Mouse (Mus musculus) stomach, postnatal 0 days (tissue): ENCODE measurements around the gene Elp1. TPM values are rescaled to one million over a fixed set of nuclear protein-coding genes. Genes with fewer than 3 reads are reported as not detected.

Experiments
- ATAC-seq: fragments of 200-750 bp; cut with Nextera tagmentation; 2 replicates; pipeline ENCODE4 v1.8.0; 2017; ENCODE audit not compliant: low FRiP score, low TSS enrichment
- DNase-seq: peaks from one replicate; pipeline ENCODE4 v3.0.0-alpha.2; 2016; ENCODE audit warnings: low spot score
- H3K27ac ChIP-seq: fragments of 300-500 bp; sonication (generic); replicated peaks from 2 replicates; pipeline ENCODE4 v1.5.1; 2014; ENCODE audit warnings: mild to moderate bottlenecking, control low read depth
- H3K27me3 ChIP-seq: fragments of 300-500 bp; sonication (generic); 2 replicates; pipeline ENCODE4 v1.6.1; 2014; ENCODE audit warnings: low read length; ENCODE audit not compliant: control insufficient read depth, insufficient read depth
- H3K36me3 ChIP-seq: fragments of 300-500 bp; sonication (generic); 2 replicates; pipeline ENCODE4 v1.6.1; 2014; ENCODE audit warnings: low read length, mixed read lengths; ENCODE audit not compliant: control insufficient read depth, insufficient read depth
- H3K4me1 ChIP-seq: fragments of 300-500 bp; sonication (generic); replicated peaks from 2 replicates; pipeline ENCODE4 v1.6.1; 2014; ENCODE audit warnings: antibody characterized with exemption; ENCODE audit not compliant: control insufficient read depth, insufficient read depth
- H3K4me2 ChIP-seq: fragments of 300-500 bp; sonication (generic); replicated peaks from 2 replicates; pipeline ENCODE4 v1.6.1; 2014; ENCODE audit warnings: low read depth, mild to moderate bottlenecking, control low read depth, moderate library complexity
- H3K4me3 ChIP-seq: fragments of 300-500 bp; sonication (generic); 2 replicates; pipeline ENCODE4 v1.5.1; 2014; ENCODE audit warnings: low read depth, low read length, control low read depth
- H3K9ac ChIP-seq: fragments of 300-500 bp; sonication (generic); 2 replicates; pipeline ENCODE4 v1.6.1; 2014; ENCODE audit warnings: mild to moderate bottlenecking, low read length, control low read depth, mixed read lengths
- H3K9me3 ChIP-seq: fragments of 300-500 bp; sonication (generic); 2 replicates; pipeline ENCODE4 v1.6.1; 2016; ENCODE audit warnings: low read length; ENCODE audit not compliant: control insufficient read depth
- CTCF ChIP-seq: IDR thresholded peaks from 2 replicates; pipeline ENCODE4 v1.5.1; 2016; ENCODE audit warnings: antibody characterized with exemption, low read depth, mild to moderate bottlenecking, moderate library complexity
- EP300 ChIP-seq: optimal IDR thresholded peaks from 2 replicates; pipeline ENCODE3; 2016; ENCODE audit warnings: antibody characterized with exemption
- whole genome bisulfite sequencing: fragments of 180-500 bp; shearing (Covaris S2); extraction: QIAGEN DNeasy Blood & Tissue Kit; methylation state at CpG from one replicate; pipeline ENCODE4 v1.1.7; 2014; 5-methylcytosine and 5-hydroxymethylcytosine counted together
- polyA plus RNA-seq: library from polyadenylated mRNA; unstranded; fragments of >200 nt; fragmentation: Nextera tagmentation; extraction: Ambion mirVana; gene quantifications from 2 replicates; pipeline ENCODE4 v1.2.1, GENCODE M21; 2015

The Elp1 gene
- polyA plus RNA-seq, 1 experiment from 2014 or later: 11.3 TPM

- no peak overlapping the region for H3K27ac ChIP-seq
- ATAC-seq: no peak
Observed at GRCm38 (mm10) chr4:56723237-56723636, 78.9 kb downstream of the Elp1 start.

GRCm38 (mm10) chr4:56722346-56722745, 79.8 kb downstream of the Elp1 start:
- no peaks in the 10 kb centered on the region for H3K4me1 ChIP-seq
- no peak overlapping the region for H3K4me2 ChIP-seq
- H3K27me3 ChIP-seq: no peaks in the 10 kb centered on the region
- TF ChIP-seq EP300 (no peak), CTCF (no peak)
- 58% methylated on average over 6 of the region's 6 CpGs for WGBS
- no peaks in the 10 kb centered on the region for H3K9me3 ChIP-seq
- ATAC-seq (no peak), DNase-seq (no peak)
- H3K36me3 ChIP-seq: no peaks in the 10 kb centered on the region
- no peak overlapping the region for H3K9ac ChIP-seq
- no peak overlapping the region for H3K27ac ChIP-seq
- no peak overlapping the region for H3K4me3 ChIP-seq

More at GRCm38 (mm10) chr4:56723237-56723636, 78.9 kb downstream of the Elp1 start:
- 91% methylated on average over 6 of the region's 6 CpGs for whole genome bisulfite sequencing
- no peak overlapping the region for H3K9ac ChIP-seq
- no peaks in the 10 kb centered on the region for H3K9me3 ChIP-seq
- H3K4me3 ChIP-seq: no peak overlapping the region
- no peaks in the 10 kb centered on the region for H3K4me1 ChIP-seq
- no peaks in the 10 kb centered on the region for H3K36me3 ChIP-seq
- no peaks in the 10 kb centered on the region for H3K27me3 ChIP-seq
- no peak for DNase-seq
- H3K4me2 ChIP-seq: no peak overlapping the region
- TF ChIP-seq EP300: no peak
- no peak for TF ChIP-seq CTCF

GRCm38 (mm10) chr4:56721469-56721868, 80.7 kb downstream of the Elp1 start:
- Histone ChIP-seq H3K27me3 (no peaks in the 10 kb centered on the region), H3K4me3 (no peak overlapping the region), H3K9ac (no peak overlapping the region), H3K9me3 (no peaks in the 10 kb centered on the region), H3K36me3 (no peaks in the 10 kb centered on the region), H3K4me2 (no peak overlapping the region), H3K4me1 (no peaks in the 10 kb centered on the region), H3K27ac (no peak overlapping the region)
- DNase-seq (peak; percentile 26), ATAC-seq (no peak)
- TF ChIP-seq CTCF (peak; percentile 75), EP300 (no peak)
- 27% methylated on average over 3 of the region's 3 CpGs for WGBS

GRCm38 (mm10) chr4:56720403-56720802, 81.7 kb downstream of the Elp1 start:
- Histone ChIP-seq H3K4me3 (no peak overlapping the region), H3K27ac (no peak overlapping the region), H3K4me2 (no peak overlapping the region), H3K4me1 (no peaks in the 10 kb centered on the region), H3K27me3 (no peaks in the 10 kb centered on the region), H3K9me3 (no peaks in the 10 kb centered on the region), H3K36me3 (no peaks in the 10 kb centered on the region), H3K9ac (no peak overlapping the region)
- no peak for ATAC-seq
- no peak for TF ChIP-seq EP300
- TF ChIP-seq CTCF: no peak
- 71% methylated on average over 9 of the region's 9 CpGs for WGBS
- no peak for DNase-seq

- Histone ChIP-seq H3K27ac (no peak overlapping the region), H3K27me3 (no peaks in the 10 kb centered on the region), H3K9me3 (no peaks in the 10 kb centered on the region), H3K4me1 (no peaks in the 10 kb centered on the region), H3K36me3 (no peaks in the 10 kb centered on the region), H3K4me3 (no peak overlapping the region), H3K9ac (no peak overlapping the region), H3K4me2 (no peak overlapping the region)
- WGBS: 68% methylated on average over 9 of the region's 9 CpGs
- ATAC-seq: no peak
- TF ChIP-seq EP300 (no peak), CTCF (no peak)
- no peak for DNase-seq
Observed at GRCm38 (mm10) chr4:56719456-56719855, 82.7 kb downstream of the Elp1 start.

GRCm38 (mm10) chr4:56718573-56719442, 83.3 kb downstream of the Elp1 start:
- Histone ChIP-seq H3K4me3 (no peak overlapping the region), H3K36me3 (no peaks in the 10 kb centered on the region), H3K27me3 (no peaks in the 10 kb centered on the region), H3K4me1 (no peaks in the 10 kb centered on the region), H3K9me3 (no peaks in the 10 kb centered on the region), H3K4me2 (no peak overlapping the region), H3K9ac (no peak overlapping the region), H3K27ac (no peak overlapping the region)
- no peak for ATAC-seq
- TF ChIP-seq EP300: no peak
- TF ChIP-seq CTCF: no peak
- 61% methylated on average over 12 of the region's 12 CpGs for WGBS
- DNase-seq: no peak
